Mouse (Mus musculus): ENCODE measurements around the gene Inka2. TPM values are rescaled to one million over a fixed set of nuclear protein-coding genes. Genes with fewer than 3 reads are reported as not detected.

Inka2 gene
- 0.40 and 0.67 TPM in 2 replicates for polyA plus RNA-seq (2015; fragmentation: Nextera tagmentation; extraction: Ambion mirVana)

DNA sequence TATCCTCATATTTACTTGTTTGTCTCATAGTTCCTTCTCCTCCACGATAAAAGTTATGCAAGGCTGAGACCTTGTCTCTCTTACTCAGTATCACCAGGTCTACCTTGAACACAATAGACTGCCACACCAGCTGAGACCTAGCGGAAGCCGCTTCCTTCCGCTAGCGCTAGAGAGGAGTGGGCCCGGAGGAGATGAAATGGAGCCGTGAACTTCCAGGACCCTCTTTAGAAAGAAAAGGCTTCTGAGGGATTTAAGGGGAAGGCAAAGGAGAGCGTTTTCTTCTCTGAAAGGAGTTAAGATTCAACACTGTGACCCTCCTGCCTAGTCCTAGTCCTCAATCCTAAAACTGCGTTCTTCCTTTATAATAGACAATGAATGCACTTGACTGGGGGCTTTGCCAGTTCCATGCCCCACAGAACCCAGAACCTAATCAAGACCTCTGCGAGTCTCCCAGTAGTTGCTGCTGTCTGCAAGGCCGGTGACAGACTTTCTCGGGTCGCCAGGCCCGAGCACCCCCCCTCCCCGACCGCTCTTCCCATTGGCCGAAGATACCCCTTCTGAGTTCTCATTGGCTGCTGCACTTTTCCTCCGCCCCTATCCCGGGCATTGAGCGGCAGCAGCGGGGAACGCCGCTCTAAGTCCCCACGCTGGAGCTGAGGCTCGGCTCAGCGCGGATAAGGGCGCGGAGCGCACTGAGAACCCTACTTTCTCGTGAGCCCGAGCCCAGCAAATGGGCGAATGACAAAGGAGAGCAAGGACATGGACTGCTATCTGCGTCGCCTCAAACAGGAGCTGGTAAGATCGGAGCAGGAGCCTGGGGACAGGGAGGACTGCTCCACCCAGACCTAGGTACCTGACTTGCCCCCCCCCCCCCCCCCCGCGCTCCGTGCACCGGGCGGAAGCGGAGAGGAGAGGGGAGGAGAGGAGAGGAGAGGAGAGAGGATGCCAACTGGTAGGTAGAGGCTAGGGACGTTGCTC, at the start of gene Inka2:
Gene Inka2, plus strand, starts transcription at position 569 of the 978 bp plus-strand sequence.

GRCm38 (mm10) chr3:105687324-105688060, 16.9 kb upstream of the Inka2 start, which contains the start of gene Ddx20:
Gene Ddx20 (minus strand): TSS chr3:105687574.

Other genes starting within 250 kb of the Inka2 start
- gene Ddx20, start 17.0 kb upstream of the Inka2 start, polyA plus RNA-seq (2015; fragmentation: Nextera tagmentation; extraction: Ambion mirVana) = 19.1 and 21.1 TPM in 2 replicates
- 140 and 142 TPM in 2 replicates for gene Rap1a, start 96.7 kb downstream of the Inka2 start, polyA plus RNA-seq (2015; fragmentation: Nextera tagmentation; extraction: Ambion mirVana)
- gene Adora3, start 166.3 kb downstream of the Inka2 start, polyA plus RNA-seq (2015; fragmentation: Nextera tagmentation; extraction: Ambion mirVana) = 4.8 and 7.8 TPM in 2 replicates
- 0.45 and 0.67 TPM in 2 replicates for gene Tmigd3, start 166.3 kb downstream of the Inka2 start, polyA plus RNA-seq (2015; fragmentation: Nextera tagmentation; extraction: Ambion mirVana)
- gene I830077J02Rik, start 228.1 kb downstream of the Inka2 start, polyA plus RNA-seq (2015; fragmentation: Nextera tagmentation; extraction: Ambion mirVana) = 9.4 and 11.1 TPM in 2 replicates

Data from spleen, postnatal 0 days (tissue).